30 mouse cellular contexts compared by ENCODE assay signal in the genomic region with DNA sequence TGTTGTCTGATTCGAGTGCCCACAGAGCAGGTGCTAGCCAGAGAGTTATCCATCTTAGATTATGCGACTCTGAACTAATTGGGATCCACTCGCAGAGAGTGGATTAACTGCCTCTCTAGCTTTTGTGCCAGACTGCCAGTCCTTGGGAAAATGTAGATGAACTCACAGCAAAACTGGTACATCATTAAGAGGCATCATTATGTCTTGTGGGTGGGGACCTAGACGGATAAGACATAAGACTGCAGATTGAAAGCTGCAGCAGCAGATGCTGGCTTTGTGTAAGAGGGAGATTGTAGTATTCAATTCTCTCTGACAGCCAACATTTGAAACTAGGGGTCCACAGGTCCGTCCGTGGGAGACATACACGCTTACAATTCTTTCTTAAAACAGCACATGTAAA. TPM values are rescaled to one million over a fixed set of nuclear protein-coding genes. Genes with fewer than 3 reads are reported as not detected.
"Had no signal": no experiment of that assay in that cellular context is flagged by ENCODE, and none has a peak within 500 bp of the region (broad histone marks: within the 10 kb centered on the region; RNA-seq: fewer than 3 reads in every experiment).

No protein-coding gene starts in this region.

- H3K4me1 ChIP-seq: liver, embryonic 13.5 days; stomach, embryonic 15.5 days had no signal

- H3K27me3 ChIP-seq: liver, embryonic 13.5 days; stomach, embryonic 15.5 days had no signal

- H3K27ac ChIP-seq: left cerebral cortex, adult 2 months; liver, embryonic 13.5 days; neural tube, embryonic 13.5 days; stomach, embryonic 15.5 days had no signal

- H3K9ac ChIP-seq: liver, embryonic 13.5 days; neural tube, embryonic 13.5 days; stomach, embryonic 15.5 days had no signal

- DNase-seq: kidney, adult 18-20 months; kidney, adult 9 months; kidney, postnatal 14 days; kidney, postnatal 4 days; layer of hippocampus, postnatal 36 days; liver, embryonic 13.5 days; lung, adult 2 months; lung, postnatal 14 days; lung, postnatal 4 days; midbrain, embryonic 14.5 days; right cerebral cortex, postnatal 25 days; spleen, adult 18-20 months; thymus, postnatal 25 days had no signal

- H3K36me3 ChIP-seq: liver, embryonic 13.5 days; neural tube, embryonic 13.5 days; stomach, embryonic 15.5 days had no signal

- H3K4me3 ChIP-seq: left cerebral cortex, adult 2 months; liver, embryonic 13.5 days; myocyte; neural tube, embryonic 13.5 days; stomach, embryonic 15.5 days had no signal

- H3K4me2 ChIP-seq: liver, embryonic 13.5 days; midbrain, embryonic 11.5 days; neural tube, embryonic 13.5 days; stomach, embryonic 15.5 days had no signal

- H3K9me3 ChIP-seq: liver, embryonic 13.5 days; neural tube, embryonic 13.5 days; stomach, embryonic 15.5 days had no signal

RNA-seq across cellular contexts. Expression of a gene that starts 8.6 kb away (rescaled TPM):
- total RNA-seq: layer of hippocampus, adult 18-20 months; layer of hippocampus, postnatal 36 days; left cerebral cortex, adult 2 months; left cerebral cortex, postnatal 10 days; left cerebral cortex, postnatal 36 days; liver, adult 2 months; megakaryocyte progenitor cell, adult 5-6 weeks; megakaryocyte-erythroid progenitor cell, adult 5-6 weeks; monocyte, adult 5-6 weeks; neutrophil, adult 5-6 weeks had no signal
- polyA plus RNA-seq: limb, embryonic 11.5 days; limb, embryonic 14.5 days; liver, embryonic 16.5 days; lung, adult 2 months; lung, embryonic 16.5 days; myocyte; neural tube, embryonic 13.5 days; stomach, embryonic 15.5 days had no signal
